Mouse (Mus musculus) right cerebral cortex, adult 2 months (tissue): ENCODE results near the gene Ccdc3.
"Not testable (repeated sequence)": the region's sequence is repeated elsewhere in the genome, so short reads cannot be mapped to it uniquely, and the experiment has no call there.

ENCODE experiments used
- DNase-seq, 2 experiments: peaks; one replicate each; pipeline ENCODE4 v3.0.0; 2021 to 2022; ENCODE audit warnings: low spot score in 2 of 2

Ccdc3 gene

DNA sequence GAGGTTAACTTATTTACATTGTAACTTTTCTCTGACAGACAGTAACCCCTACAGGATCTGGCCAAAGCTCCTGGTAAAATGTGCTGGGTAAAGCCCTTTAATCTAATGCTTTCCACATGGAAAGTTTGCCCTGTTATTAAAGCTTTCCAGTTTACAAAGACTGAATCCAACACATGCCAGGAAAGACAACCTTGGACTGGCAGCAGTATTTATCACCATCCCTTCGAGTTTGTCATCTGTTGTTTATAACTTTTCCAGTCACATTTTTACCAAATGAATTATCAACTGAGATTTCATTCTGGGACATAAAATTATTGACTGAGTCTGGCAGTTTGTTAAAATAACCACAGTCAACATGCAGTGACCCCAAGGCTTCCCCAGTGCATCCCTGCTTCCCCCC, 77.0 kb downstream of the Ccdc3 start:
- DNase-seq, result no peak

DNA sequence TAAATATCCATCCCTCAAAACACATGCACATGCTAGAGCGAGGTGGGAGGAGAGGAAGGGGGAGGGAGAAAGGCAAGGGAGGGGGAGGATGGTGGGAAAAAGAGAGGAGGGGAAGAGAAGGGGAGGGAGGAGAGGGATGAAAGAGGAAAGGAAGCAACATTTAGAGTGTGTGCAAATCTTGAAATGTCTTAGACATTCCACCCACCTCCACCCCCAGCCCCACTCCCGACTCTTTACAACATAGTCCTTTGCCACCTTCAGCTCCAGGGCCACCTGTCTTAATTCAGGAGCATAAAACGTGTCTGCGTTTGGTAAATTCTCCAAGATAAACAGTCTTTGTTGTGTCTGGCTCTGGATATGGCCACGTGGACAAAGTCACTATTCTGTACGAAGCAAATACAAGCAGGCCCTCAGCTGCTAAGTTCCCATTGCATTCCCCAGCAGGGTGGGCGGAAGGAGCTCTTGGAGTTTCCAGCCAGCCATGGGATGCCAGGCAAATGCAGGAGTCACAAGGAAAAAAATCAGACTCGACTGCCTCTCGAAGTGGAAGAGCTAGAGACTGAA, 77.8 kb downstream of the Ccdc3 start:
- DNase-seq, result no peak

DNA sequence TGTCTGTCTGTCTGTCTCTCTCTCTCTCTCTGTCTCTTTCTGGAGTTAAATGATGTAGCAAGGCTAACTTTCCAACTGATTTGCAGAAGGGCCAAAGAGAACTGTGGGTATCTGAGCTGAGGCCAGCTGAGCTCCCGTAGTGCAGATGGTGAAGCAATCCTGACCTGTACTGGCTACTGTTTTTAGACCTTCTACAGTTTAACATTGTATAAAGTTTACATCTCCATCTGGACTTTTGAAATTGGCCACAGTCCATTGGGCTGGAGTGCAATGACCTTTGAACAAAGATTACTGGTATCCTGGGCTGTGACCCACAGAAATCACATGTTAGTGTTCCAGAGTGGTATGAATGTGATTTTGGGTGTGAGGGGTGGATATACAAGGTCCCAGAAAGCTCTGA, 81.6 kb downstream of the Ccdc3 start:
- no peak for DNase-seq

DNA sequence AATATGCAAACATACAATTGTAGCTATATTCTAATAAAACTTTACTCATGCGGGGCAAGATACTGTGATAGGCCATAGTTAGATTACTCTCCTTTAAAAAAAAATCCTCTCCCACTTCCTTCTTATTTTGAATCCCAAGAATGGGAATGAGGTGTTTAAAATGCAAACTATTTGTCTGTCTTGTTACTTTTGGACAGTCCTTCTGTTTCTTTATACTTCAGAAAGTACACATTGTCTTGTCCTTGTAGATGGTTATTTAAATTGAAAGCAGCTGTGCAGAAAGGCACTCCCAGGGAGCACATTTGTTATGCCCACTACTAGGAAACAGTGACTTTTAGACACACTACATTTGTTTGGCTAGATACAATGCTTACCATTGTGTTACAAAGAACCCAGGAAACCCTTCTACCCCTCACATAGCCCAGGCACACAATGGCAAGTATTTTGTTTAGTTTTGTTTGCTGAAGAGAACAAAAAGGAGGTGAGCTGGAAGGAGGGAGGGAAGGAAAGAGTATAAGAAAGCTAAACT, 82.3 kb downstream of the Ccdc3 start:
- no peak for DNase-seq

DNA sequence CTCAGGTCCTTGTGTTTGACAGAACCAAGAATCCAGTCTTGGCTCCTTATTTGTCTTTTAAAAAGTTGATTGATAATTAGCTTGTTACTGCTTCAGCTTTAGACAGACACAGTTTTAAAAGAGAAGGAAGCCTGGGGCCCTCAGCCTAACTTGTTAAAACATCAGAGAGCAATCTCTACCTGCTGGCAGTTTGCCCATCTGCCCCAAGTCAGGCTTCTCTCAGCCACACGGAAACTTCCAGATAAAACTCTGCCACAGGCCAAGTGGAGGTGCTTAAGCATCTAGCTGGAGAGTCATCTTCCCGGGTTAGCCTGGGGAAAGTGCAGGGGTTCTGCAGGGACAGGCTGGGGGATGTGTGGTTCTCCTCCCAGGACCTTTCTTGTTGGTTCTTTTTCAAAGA, 85.0 kb downstream of the Ccdc3 start:
- DNase-seq, result no peak

DNA sequence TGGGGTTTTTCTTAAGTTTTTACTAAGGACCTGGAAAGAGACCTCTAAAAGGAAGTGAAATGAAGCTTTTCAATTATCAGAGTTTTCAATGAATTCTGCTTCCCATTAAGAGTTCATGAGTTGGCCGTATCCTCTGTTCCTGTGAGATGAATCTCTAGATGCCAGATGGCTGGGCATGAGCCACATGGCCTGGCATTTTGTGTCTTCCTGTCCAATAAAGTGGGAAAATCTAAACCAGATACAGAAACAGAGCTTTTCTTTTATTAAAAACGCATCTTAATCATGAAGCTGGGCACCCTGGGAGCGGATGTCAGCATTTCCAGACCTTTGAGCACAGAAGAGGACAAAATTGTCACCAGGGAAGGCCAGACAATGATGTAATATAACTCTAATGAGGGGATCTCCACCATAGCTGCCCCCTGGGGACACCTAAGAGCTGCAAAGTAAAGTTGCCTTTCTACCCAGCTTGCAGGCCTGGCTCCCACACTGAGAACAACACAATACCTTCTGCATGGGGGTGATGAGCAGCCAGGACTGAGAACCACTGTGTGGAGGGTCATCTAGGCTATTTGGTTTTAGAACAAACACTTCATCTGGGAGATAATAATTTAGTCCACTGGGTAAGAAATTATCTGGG, 99.4 kb downstream of the Ccdc3 start:
- no peak for DNase-seq

DNA sequence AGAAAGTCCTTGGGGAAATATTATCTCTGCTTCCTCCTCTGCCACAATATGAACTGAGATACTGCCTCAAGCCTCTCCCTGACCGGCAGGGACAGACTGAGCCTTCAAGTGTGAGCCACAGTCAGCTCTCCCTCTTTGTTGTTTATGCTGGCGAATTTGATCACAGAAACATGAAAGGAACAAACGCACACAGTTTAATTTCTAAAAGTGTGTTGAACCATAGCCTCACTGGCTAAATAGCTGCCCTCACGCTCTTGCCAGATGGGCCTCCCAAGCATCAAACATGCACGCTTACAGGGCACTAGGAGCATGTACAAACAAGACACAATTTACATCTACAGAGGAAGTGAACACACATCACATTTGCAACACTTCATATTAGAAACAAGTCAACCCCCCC, 100.3 kb downstream of the Ccdc3 start:
- no peak for DNase-seq

DNA sequence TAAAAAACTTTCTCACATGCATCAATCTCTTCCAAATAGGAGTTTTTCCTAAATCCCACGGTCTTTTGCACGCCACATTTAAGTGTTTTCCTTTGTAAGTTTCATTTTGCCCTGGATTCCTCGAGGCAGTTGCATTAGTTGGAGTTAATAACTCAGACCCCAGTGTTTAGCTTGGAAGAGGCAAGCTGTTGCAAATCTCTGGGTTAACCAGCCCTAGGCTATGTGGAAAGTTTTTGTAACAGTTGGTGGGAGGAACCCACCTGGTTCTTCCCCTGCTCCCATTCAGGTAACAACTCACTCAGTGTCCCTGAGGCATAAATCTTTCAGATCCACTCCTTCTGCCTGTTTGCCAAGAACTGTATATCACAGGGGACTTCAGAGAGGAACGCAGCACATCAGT, 101.9 kb downstream of the Ccdc3 start:
- DNase-seq, result no peak

DNA sequence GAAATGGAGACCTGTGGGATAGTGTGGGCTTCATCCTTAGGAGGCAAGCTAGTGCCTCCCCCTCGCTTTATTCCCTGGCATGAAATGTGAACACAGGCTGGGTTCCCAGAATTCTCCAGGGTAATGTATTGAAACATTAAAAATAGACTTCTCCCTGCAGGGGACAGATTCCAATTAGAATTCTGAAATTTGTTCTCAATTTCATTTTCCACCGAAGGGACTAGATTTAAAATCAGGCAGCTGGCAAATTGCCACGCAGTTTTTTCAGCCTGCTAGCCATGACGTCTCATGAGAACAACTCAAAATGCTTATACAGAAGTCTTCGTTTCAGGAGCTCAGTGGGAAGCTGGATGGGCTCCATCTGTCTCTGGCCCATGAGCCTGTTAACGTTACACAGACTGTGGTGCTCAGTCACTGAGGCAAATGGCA, 103.9 kb downstream of the Ccdc3 start:
- peak; percentile 84 to 87 for DNase-seq

DNA sequence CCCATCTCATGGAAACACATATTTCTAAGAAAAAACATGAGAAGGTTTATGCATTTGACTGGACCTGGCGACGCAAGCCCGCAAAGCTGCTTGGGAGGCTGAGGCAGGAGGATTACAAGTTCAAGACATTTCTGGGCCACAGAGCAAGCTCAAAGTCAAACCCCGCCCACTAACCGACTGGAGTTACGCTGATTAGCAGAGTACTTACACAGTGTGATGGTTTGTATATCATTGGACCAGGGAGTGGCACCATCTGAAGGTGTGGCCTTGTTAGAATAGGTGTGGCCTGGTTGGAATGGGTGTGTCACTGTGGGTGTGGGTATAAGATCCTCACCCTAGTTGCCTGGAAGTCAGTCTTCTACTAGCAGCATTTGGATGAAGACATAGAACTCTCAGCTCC, 111.6 kb downstream of the Ccdc3 start:
- not testable (repeated sequence) for DNase-seq

DNA sequence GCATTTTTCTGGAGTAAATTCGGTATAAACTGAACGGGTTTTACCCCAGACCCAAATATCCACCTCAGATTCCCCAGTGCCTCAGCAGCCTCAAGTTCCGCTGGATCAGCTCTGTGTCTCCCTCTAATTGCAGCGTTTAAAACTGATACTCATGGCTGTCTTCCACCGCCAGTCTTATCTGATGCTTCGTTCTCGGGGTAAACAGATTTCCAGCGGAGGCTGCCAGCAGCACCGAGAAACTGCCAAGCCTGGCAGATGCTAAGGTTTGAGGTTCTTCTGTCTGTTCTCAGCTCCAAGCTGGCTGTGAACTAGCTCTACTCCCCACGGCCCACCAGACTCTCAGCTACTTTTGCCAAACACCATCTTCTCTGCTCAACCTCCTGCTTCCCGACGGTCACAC, 112.4 kb downstream of the Ccdc3 start:
- peak; percentile 81 to 87 for DNase-seq

DNA sequence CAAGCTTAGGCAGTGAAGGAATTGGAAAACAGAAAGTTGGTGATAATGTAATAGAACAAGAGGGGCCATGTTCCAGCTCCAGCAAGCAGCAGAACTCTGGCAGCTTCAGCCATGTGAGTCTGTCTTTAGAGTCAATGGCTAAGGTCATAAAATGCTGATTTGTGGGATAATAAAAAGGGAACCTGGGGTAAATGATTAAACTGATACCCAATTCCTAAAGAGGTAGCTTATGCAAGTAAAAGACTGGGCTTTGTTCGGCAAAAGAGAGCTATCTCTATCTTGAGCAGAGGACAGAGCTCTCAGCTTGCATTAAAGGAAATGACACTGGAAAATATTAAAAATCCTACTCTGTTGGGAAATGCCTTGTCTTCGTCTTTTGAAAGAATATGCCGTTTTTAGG, 120.7 kb downstream of the Ccdc3 start:
- no peak for DNase-seq

DNA sequence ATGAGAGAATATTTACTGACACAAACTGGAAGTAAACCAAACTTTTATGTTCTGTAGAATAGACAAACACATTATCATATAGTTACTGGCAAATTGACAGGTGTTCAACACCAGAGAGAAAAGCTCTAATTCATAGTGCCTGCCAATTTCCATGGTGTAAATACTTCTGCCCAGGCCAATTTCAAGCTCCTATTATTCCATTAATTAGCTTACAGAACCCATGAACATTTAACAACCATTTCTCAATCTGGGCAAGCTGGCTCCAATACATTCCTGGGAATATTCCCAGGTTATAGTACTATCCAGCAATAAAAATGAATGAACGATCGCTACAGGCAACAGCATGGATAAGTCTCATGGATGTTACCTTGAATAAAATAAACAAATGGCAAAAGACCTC, 124.7 kb downstream of the Ccdc3 start:
- no peak for DNase-seq

DNA sequence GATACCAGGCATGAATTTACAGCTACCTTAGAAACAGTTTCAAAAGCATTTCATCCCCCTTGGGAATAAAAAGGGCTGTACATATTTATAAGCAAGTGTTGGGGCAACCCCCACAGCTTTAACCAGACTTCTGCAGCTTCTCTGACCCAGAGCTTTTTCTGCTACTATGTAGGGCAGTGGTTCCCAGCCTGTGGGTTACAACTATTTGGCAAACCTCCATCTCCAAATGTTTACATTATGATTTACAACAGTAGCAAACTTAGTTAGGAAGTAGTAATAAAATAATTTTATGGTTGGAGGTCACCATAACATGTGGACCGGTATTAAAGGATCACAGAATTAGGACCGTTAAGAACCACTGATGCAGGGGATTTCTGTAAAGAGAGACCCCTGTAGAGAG, 130.4 kb downstream of the Ccdc3 start:
- DNase-seq, result no peak
